Mouse (Mus musculus) midbrain, embryonic 12.5 days (tissue): ENCODE measurements around the gene Calhm6. TPM values are rescaled to one million over a fixed set of nuclear protein-coding genes. Genes with fewer than 3 reads are reported as not detected.

ENCODE experiments used
- ATAC-seq: fragments of 200-750 bp; cut with Nextera tagmentation; 2 replicates; pipeline ENCODE4 v1.8.0; 2017; ENCODE audit warnings: low read depth, moderate TSS enrichment, moderate library complexity; ENCODE audit not compliant: low FRiP score
- H3K27ac ChIP-seq: fragments of 300-500 bp; sonication (generic); replicated peaks from 2 replicates; pipeline ENCODE4 v1.5.1; 2016; ENCODE audit warnings: mild to moderate bottlenecking
- H3K27me3 ChIP-seq: fragments of 300-500 bp; sonication (generic); 2 replicates; pipeline ENCODE4 v1.6.1; 2016; ENCODE audit warnings: mild to moderate bottlenecking
- H3K36me3 ChIP-seq: fragments of 300-500 bp; sonication (generic); 2 replicates; pipeline ENCODE4 v1.6.1; 2016
- H3K4me1 ChIP-seq: fragments of 300-500 bp; sonication (generic); 2 replicates; pipeline ENCODE4 v1.6.1; 2016
- H3K4me2 ChIP-seq: fragments of 300-500 bp; sonication (generic); replicated peaks from 2 replicates; pipeline ENCODE4 v1.6.1; 2016; ENCODE audit warnings: mild to moderate bottlenecking, moderate library complexity
- H3K4me3 ChIP-seq: fragments of 300-500 bp; sonication (generic); 2 replicates; pipeline ENCODE4 v1.5.1; 2016; ENCODE audit warnings: mild to moderate bottlenecking
- H3K9ac ChIP-seq: fragments of 300-500 bp; sonication (generic); replicated peaks from 2 replicates; pipeline ENCODE4 v1.6.1; 2016; ENCODE audit warnings: mild to moderate bottlenecking, moderate library complexity
- H3K9me3 ChIP-seq: fragments of 300-500 bp; sonication (generic); 2 replicates; pipeline ENCODE4 v1.6.1; 2016; ENCODE audit warnings: mild to moderate bottlenecking
- WGBS: fragments of 180-500 bp; shearing (Covaris S2); methylation state at CpG from one replicate; pipeline ENCODE4 v1.1.7; 2016; 5-methylcytosine and 5-hydroxymethylcytosine counted together
- polyA plus RNA-seq: library from polyadenylated mRNA; unstranded; fragments of >200 nt; fragmentation: Nextera tagmentation; extraction: Ambion mirVana; gene quantifications from 2 replicates; pipeline ENCODE4 v1.2.1, GENCODE M21; 2016

Gene Calhm6
- polyA plus RNA-seq, 1 experiment from 2014 or later = 0.60 TPM

GRCm38 (mm10) chr10:34139768-34140167 lies 12.0 kb upstream of the Calhm6 start:
- no peak overlapping the region for H3K9ac ChIP-seq
- no peak overlapping the region for H3K4me2 ChIP-seq
- H3K4me1 ChIP-seq = no peaks in the 10 kb centered on the region; the same call in 1 of the 2 replicates
- WGBS = 77% methylated on average over 4 of the region's 4 CpGs
- H3K27me3 ChIP-seq = no peaks in the 10 kb centered on the region
- no peaks in the 10 kb centered on the region for H3K9me3 ChIP-seq
- H3K4me3 ChIP-seq = no peak overlapping the region
- no peaks in the 10 kb centered on the region for H3K36me3 ChIP-seq
- ATAC-seq = no peak
- H3K27ac ChIP-seq = no peak overlapping the region

DNA sequence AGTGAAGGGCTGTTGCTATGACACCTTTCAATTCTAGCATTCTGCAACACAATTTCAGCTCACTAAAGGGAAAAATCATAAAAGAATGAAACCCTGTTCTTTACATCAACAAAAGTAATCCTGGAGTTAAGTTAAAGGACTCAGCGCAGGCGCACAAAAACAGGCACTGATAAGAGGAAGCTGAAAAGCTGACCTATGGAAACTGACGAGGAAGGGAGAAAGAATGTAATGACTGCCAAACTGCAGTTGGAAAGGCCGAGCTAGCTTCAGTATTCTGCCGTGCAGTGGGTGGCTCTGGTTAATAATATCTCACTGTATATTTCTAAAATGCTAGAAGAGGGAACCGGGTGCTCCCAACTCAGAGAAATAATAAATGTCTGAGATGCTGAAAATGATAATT lies 10.2 kb upstream of the Calhm6 start:
- H3K4me2 ChIP-seq = no peak overlapping the region
- H3K4me3 ChIP-seq = no peak overlapping the region
- no peaks in the 10 kb centered on the region for H3K36me3 ChIP-seq
- no peak overlapping the region for H3K9ac ChIP-seq
- 72% methylated on average over 6 of the region's 6 CpGs for WGBS
- no peak overlapping the region for H3K27ac ChIP-seq
- no peaks in the 10 kb centered on the region for H3K27me3 ChIP-seq
- no peaks in the 10 kb centered on the region for H3K9me3 ChIP-seq
- H3K4me1 ChIP-seq = no peaks in the 10 kb centered on the region; the same call in 1 of the 2 replicates
- ATAC-seq = no peak

DNA sequence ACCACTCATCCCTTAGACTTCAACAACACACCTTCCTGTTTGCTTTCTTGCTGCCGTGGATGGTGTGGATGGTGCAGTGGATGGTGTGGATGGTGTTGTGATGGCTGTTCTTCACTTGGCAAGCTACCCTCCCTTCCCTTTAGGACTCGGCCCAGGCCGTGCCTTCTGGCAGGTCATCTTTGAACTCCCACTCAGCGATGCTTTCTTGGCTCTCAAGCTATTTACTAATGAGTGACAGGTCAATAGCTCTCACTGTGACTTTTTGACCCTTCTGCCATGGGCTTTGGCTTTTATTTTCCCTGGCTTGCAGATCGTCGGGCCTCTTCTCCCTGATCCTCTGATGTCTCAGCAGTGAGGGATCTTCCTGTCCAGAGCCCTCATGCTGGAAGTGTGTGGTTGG lies 8.6 kb upstream of the Calhm6 start:
- no peak overlapping the region for H3K27ac ChIP-seq
- 12% methylated on average over 6 of the region's 6 CpGs for WGBS
- no peak for ATAC-seq
- no peak overlapping the region for H3K9ac ChIP-seq
- H3K27me3 ChIP-seq = no peaks in the 10 kb centered on the region
- no peaks in the 10 kb centered on the region; the same call in 1 of the 2 replicates for H3K4me1 ChIP-seq
- H3K4me2 ChIP-seq = no peak overlapping the region
- H3K36me3 ChIP-seq = no peaks in the 10 kb centered on the region
- no peak overlapping the region for H3K4me3 ChIP-seq
- H3K9me3 ChIP-seq = no peaks in the 10 kb centered on the region

DNA sequence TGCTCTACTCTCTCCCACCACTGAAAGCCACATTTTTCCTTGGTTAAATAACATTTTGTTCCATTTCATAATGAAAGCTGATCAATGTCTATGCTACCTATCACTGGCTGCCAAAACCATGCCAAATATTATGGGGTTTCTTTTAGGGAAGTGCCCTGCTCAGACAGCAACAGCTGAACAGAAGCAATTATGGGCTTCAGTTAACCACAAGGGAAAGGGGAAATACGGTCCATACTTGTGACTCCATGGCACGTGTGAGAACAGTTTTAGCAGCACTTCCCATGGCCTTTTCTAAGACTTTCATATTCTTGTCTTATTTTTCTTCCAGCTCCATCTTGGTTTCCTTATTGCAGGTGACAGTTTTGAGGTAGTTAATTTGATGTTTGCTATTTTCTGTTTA lies 3.6 kb upstream of the Calhm6 start:
- Histone ChIP-seq H3K9me3 (no peaks in the 10 kb centered on the region), H3K4me1 (peaks cover 5% of the 10 kb centered on the region)

DNA sequence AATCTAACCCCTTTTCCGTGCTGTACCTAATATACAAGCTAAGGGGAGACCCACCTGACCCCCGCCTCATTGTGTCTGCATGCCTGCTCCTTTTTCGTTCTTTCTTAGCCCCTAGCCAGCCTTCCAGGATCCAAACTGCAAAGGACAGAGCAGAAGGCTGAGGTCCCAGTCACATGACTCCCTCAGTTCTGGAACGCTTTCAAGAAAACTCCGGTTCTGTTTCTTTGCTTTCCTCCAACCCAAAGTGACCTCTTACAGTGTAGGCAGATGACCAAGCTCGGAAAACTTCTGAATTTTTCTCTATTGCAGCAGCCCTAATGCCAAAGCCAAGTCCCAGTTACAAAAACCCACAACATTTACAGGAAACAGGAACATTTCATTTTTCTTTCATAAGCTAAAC lies 607 bp upstream of the Calhm6 start:
- H3K4me2 ChIP-seq = no peak overlapping the region
- H3K27me3 ChIP-seq = peaks cover 19% of the 10 kb centered on the region
- peaks cover 5% of the 10 kb centered on the region for H3K4me1 ChIP-seq
- no peaks in the 10 kb centered on the region for H3K36me3 ChIP-seq
- no peak for ATAC-seq
- WGBS = 85% methylated on average over 6 of the region's 6 CpGs
- H3K9ac ChIP-seq = no peak overlapping the region
- H3K4me3 ChIP-seq = no peak overlapping the region
- H3K27ac ChIP-seq = no peak overlapping the region
- H3K9me3 ChIP-seq = peaks cover 6% of the 10 kb centered on the region

More for the DNA sequence above, 3.6 kb upstream of the Calhm6 start:
- Histone ChIP-seq H3K27me3 (peaks cover 19% of the 10 kb centered on the region), H3K4me2 (no peak overlapping the region), H3K9ac (no peak overlapping the region), H3K27ac (no peak overlapping the region), H3K4me3 (no peak overlapping the region), H3K36me3 (no peaks in the 10 kb centered on the region)
- 80% methylated on average over 2 of the region's 2 CpGs for WGBS
- ATAC-seq = no peak

GRCm38 (mm10) chr10:34118421-34118820 lies 9.4 kb downstream of the Calhm6 start:
- Histone ChIP-seq H3K9ac (no peak overlapping the region), H3K4me2 (no peak overlapping the region), H3K27ac (no peak overlapping the region), H3K36me3 (no peaks in the 10 kb centered on the region), H3K4me1 (no peaks in the 10 kb centered on the region), H3K4me3 (no peak overlapping the region), H3K9me3 (no peaks in the 10 kb centered on the region), H3K27me3 (no peaks in the 10 kb centered on the region)
- 95% methylated on average over 2 of the region's 2 CpGs for WGBS
- no peak for ATAC-seq

GRCm38 (mm10) chr10:34117770-34118169 lies 10.0 kb downstream of the Calhm6 start:
- ATAC-seq = no peak
- no peaks in the 10 kb centered on the region for H3K36me3 ChIP-seq
- no peak overlapping the region for H3K4me3 ChIP-seq
- no peaks in the 10 kb centered on the region for H3K27me3 ChIP-seq
- H3K4me2 ChIP-seq = no peak overlapping the region
- H3K27ac ChIP-seq = no peak overlapping the region
- H3K9ac ChIP-seq = no peak overlapping the region
- H3K9me3 ChIP-seq = no peaks in the 10 kb centered on the region
- H3K4me1 ChIP-seq = no peaks in the 10 kb centered on the region

DNA sequence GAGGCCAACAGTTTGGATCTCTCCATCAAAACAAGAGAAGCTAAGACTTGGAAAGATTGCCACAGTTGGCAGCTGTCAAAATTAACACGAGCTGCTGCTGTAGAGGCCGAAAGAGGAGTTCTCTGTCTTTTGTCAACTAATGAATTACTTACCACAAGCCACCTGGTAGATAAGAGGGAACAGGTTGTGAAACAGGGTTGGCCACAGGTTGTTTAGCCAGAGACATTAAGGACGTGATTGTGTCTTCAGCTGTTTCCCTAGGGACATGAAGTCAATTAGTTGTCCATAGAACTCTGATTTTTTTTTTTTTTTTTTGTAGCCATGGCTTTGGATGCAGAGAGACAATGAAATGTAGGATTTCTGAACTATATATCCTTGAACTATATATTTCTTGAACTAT lies 10.7 kb downstream of the Calhm6 start:
- Histone ChIP-seq H3K9ac (no peak overlapping the region), H3K36me3 (no peaks in the 10 kb centered on the region), H3K4me2 (no peak overlapping the region), H3K27me3 (no peaks in the 10 kb centered on the region), H3K27ac (no peak overlapping the region), H3K9me3 (no peaks in the 10 kb centered on the region), H3K4me1 (no peaks in the 10 kb centered on the region), H3K4me3 (no peak overlapping the region)
- no peak for ATAC-seq
- 81% methylated on average over 3 of the region's 3 CpGs for WGBS

- H3K4me2 ChIP-seq = no peak overlapping the region
- WGBS = 80% methylated on average over 4 of the region's 4 CpGs
These were observed 15.6 kb downstream of the Calhm6 start for GRCm38 (mm10) chr10:34111964-34112738.

GRCm38 (mm10) chr10:34110863-34111465 lies 16.8 kb downstream of the Calhm6 start:
- no peak overlapping the region for H3K4me3 ChIP-seq
- no peaks in the 10 kb centered on the region for H3K4me1 ChIP-seq
- H3K36me3 ChIP-seq = no peaks in the 10 kb centered on the region
- no peak for ATAC-seq
- no peaks in the 10 kb centered on the region for H3K27me3 ChIP-seq
- H3K4me2 ChIP-seq = no peak overlapping the region
- H3K9me3 ChIP-seq = no peaks in the 10 kb centered on the region
- no peak overlapping the region for H3K9ac ChIP-seq
- H3K27ac ChIP-seq = no peak overlapping the region
- WGBS = 78% methylated on average over 13 of the region's 13 CpGs

More at GRCm38 (mm10) chr10:34111964-34112738, 15.6 kb downstream of the Calhm6 start:
- H3K27ac ChIP-seq = no peak overlapping the region
- H3K36me3 ChIP-seq = no peaks in the 10 kb centered on the region
- H3K9me3 ChIP-seq = no peaks in the 10 kb centered on the region
- no peaks in the 10 kb centered on the region for H3K27me3 ChIP-seq
- H3K4me3 ChIP-seq = no peak overlapping the region
- ATAC-seq = no peak
- H3K9ac ChIP-seq = no peak overlapping the region
- no peaks in the 10 kb centered on the region for H3K4me1 ChIP-seq

DNA sequence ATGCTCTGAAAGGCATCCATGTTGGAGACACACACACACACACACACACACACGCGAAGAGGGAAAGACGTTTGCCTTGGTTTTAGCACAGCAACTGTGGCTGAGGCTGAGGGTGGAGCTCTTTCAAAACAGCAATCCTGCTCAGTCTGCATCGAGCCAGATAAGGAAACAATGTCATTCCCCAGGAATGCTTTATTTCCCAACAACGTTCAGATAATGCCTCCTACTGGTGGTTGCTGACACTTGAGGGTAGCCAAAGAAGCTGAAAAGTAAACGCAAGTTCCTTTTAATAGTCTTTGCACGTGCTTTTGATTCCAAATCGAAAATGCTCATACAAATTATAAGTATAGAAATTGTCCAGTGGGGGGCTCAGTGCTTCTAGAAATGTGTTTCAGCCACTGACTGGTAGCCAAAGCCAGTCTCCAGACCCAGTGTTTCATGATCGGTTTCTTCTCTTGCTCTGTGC lies 31.3 kb downstream of the Calhm6 start, which contains the start of gene Calhm5:
Gene Calhm5 (minus strand): TSS at position 102 of the 466 bp plus-strand sequence.
- H3K9ac ChIP-seq = 0 out of 2 replicates have a peak within 1 kb of the TSS, but pooled peaks have one; percentile 24
- peak within 1 kb of the TSS; percentile 35 for H3K4me2 ChIP-seq
- H3K9me3 ChIP-seq = no peaks in the 10 kb centered on the region
- no peaks in the 10 kb centered on the region for H3K36me3 ChIP-seq
- 27% methylated on average over 9 of the region's 9 CpGs for WGBS
- H3K27me3 ChIP-seq = no peaks in the 10 kb centered on the region
- peak within 1 kb of the TSS; percentile 10; the same call in 1 of the 2 replicates for H3K4me3 ChIP-seq
- peak; percentile 44 for ATAC-seq
- H3K4me1 ChIP-seq = 0 out of 2 replicates have a peak, but pooled peaks cover 2% of the 10 kb centered on the region
- H3K27ac ChIP-seq = no peak within 1 kb of the TSS

DNA sequence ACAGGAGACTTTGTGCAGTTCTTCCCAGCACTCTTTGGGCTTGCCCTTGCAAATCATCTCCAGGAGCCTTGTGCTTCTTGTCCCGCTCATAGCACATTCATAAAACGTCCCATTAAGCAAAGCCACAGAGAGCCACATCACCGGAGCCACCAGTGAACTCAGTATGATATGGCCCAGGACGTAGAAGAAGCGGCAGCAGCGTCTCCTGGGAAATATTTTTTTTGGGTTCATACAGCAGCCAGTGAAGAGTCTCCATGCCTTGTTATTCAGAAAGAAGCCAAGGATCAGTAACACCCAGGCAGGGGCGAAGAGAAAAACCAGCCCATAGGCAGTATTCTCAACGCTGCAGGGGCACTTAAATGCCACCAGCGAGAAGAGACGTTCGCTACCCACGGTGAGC lies 31.8 kb downstream of the Calhm6 start:
- H3K27ac ChIP-seq = no peak overlapping the region
- peak overlapping the region; percentile 35 for H3K4me2 ChIP-seq
- no peak for ATAC-seq
- H3K36me3 ChIP-seq = no peaks in the 10 kb centered on the region
- H3K9me3 ChIP-seq = no peaks in the 10 kb centered on the region
- H3K27me3 ChIP-seq = no peaks in the 10 kb centered on the region
- 0 out of 2 replicates have a peak overlapping the region, but pooled peaks have one; percentile 24 for H3K9ac ChIP-seq
- H3K4me1 ChIP-seq = 0 out of 2 replicates have a peak, but pooled peaks cover 2% of the 10 kb centered on the region
- H3K4me3 ChIP-seq = peak overlapping the region; percentile 10; the same call in 1 of the 2 replicates
- 66% methylated on average over 12 of the region's 12 CpGs for WGBS
